Mouse (Mus musculus) layer of hippocampus, adult 2 months (tissue): ENCODE measurements around the gene Mrpl33. TPM values are rescaled to one million over a fixed set of nuclear protein-coding genes. Genes with fewer than 3 reads are reported as not detected.
"Not testable (repeated sequence)": the region's sequence is repeated elsewhere in the genome, so short reads cannot be mapped to it uniquely, and the experiment has no call there.

Experiments
- DNase-seq, 2 experiments: peaks; one replicate each; pipeline ENCODE4 v3.0.0; 2022; ENCODE audit warnings: low spot score in 2 of 2
- H3K27ac ChIP-seq: fragments of 200-600 bp; 2 replicates; pipeline ENCODE4 v1.8.1; 2022
- H3K4me3 ChIP-seq: fragments of 200-600 bp; 2 replicates; pipeline ENCODE4 v1.8.1; 2022; ENCODE audit warnings: mild to moderate bottlenecking
- CTCF ChIP-seq: fragments of 200-600 bp; conservative IDR thresholded peaks from 2 replicates; pipeline ENCODE4 v1.8.1; 2022; ENCODE audit warnings: antibody characterized with exemption, mild to moderate bottlenecking, moderate library complexity
- total RNA-seq, 2 experiments: library from RNA; stranded (reverse); gene quantifications; 2 replicates each; pipeline ENCODE4 v1.2.3; 2021

The Mrpl33 gene
- total RNA-seq, 2 experiments from 2014 or later = 82.1 to 99.8 TPM

- no peak for DNase-seq
- TF ChIP-seq CTCF = no peak
- no peak overlapping the region for H3K27ac ChIP-seq
- H3K4me3 ChIP-seq = no peak overlapping the region
Measured at GRCm38 (mm10) chr5:31576539-31576975, 20.2 kb upstream of the Mrpl33 start.

GRCm38 (mm10) chr5:31581263-31581662 is 15.5 kb upstream of the Mrpl33 start:
- Histone ChIP-seq H3K27ac (no peak overlapping the region), H3K4me3 (no peak overlapping the region)
- DNase-seq = no peak
- no peak for TF ChIP-seq CTCF

GRCm38 (mm10) chr5:31581932-31582331 is 14.8 kb upstream of the Mrpl33 start:
- no peak for DNase-seq
- H3K27ac ChIP-seq = no peak overlapping the region
- TF ChIP-seq CTCF = no peak
- H3K4me3 ChIP-seq = no peak overlapping the region

GRCm38 (mm10) chr5:31583261-31583660 is 13.5 kb upstream of the Mrpl33 start:
- TF ChIP-seq CTCF = no peak
- DNase-seq = no peak
- H3K27ac ChIP-seq = no peak overlapping the region
- H3K4me3 ChIP-seq = no peak overlapping the region

GRCm38 (mm10) chr5:31585526-31585925 is 11.2 kb upstream of the Mrpl33 start:
- H3K27ac ChIP-seq = no peak overlapping the region
- TF ChIP-seq CTCF = no peak
- no peak overlapping the region for H3K4me3 ChIP-seq
- DNase-seq = no peak

GRCm38 (mm10) chr5:31588016-31588415 is 8.7 kb upstream of the Mrpl33 start:
- Histone ChIP-seq H3K27ac (no peak overlapping the region), H3K4me3 (no peak overlapping the region)
- no peak for TF ChIP-seq CTCF
- DNase-seq = no peak

- TF ChIP-seq CTCF = peak; percentile 53
- not testable (repeated sequence) for H3K27ac ChIP-seq, DNase-seq, H3K4me3 ChIP-seq
Measured at GRCm38 (mm10) chr5:31588672-31589071, 8.1 kb upstream of the Mrpl33 start.

- no peak for TF ChIP-seq CTCF
- H3K4me3 ChIP-seq = no peak overlapping the region
- H3K27ac ChIP-seq = peak overlapping the region; percentile 28; the same call in 1 of the 2 replicates
- peak; percentile 42 to 52 for DNase-seq
Measured at GRCm38 (mm10) chr5:31589711-31590319, 6.9 kb upstream of the Mrpl33 start.

GRCm38 (mm10) chr5:31591122-31591521 is 5.6 kb upstream of the Mrpl33 start:
- H3K27ac ChIP-seq = no peak overlapping the region
- TF ChIP-seq CTCF = no peak
- no peak for DNase-seq

GRCm38 (mm10) chr5:31595868-31596267 is 867 bp upstream of the Mrpl33 start:
- TF ChIP-seq CTCF = no peak

More at GRCm38 (mm10) chr5:31591122-31591521, 5.6 kb upstream of the Mrpl33 start:
- H3K4me3 ChIP-seq = no peak overlapping the region

GRCm38 (mm10) chr5:31597430-31597944 is 752 bp downstream of the Mrpl33 start:
- no peak for DNase-seq
- Histone ChIP-seq H3K27ac (peak overlapping the region; percentile 54; the same call in 1 of the 2 replicates), H3K4me3 (no peak overlapping the region)
- no peak for TF ChIP-seq CTCF

More at GRCm38 (mm10) chr5:31595868-31596267, 867 bp upstream of the Mrpl33 start:
- no peak overlapping the region for H3K27ac ChIP-seq
- DNase-seq = no peak
- H3K4me3 ChIP-seq = no peak overlapping the region

GRCm38 (mm10) chr5:31598121-31598520 is 1.4 kb downstream of the Mrpl33 start:
- TF ChIP-seq CTCF = no peak
- no peak for DNase-seq
- Histone ChIP-seq H3K27ac (no peak overlapping the region), H3K4me3 (no peak overlapping the region)

- DNase-seq = no peak
- H3K27ac ChIP-seq = no peak overlapping the region
- TF ChIP-seq CTCF = peak; percentile 59
Measured at GRCm38 (mm10) chr5:31598579-31598978, 1.8 kb downstream of the Mrpl33 start.

GRCm38 (mm10) chr5:31599161-31599560 is 2.4 kb downstream of the Mrpl33 start:
- H3K4me3 ChIP-seq = no peak overlapping the region
- H3K27ac ChIP-seq = no peak overlapping the region
- DNase-seq = no peak
- TF ChIP-seq CTCF = peak; percentile 39

More at GRCm38 (mm10) chr5:31598579-31598978, 1.8 kb downstream of the Mrpl33 start:
- no peak overlapping the region for H3K4me3 ChIP-seq
